Mouse (Mus musculus): Measurements from ENCODE around the gene Sgpp1.

Gene Sgpp1

GRCm38 (mm10) chr12:75735246-75736200 is at the start of gene Sgpp1:
Gene Sgpp1, minus strand, starts transcription at chr12:75735729.
- peak; percentile 76 to 83 for DNase-seq (ENCODE audit: low spot score in 2 of 2)

GRCm38 (mm10) chr12:75784271-75784751 is 48.8 kb upstream of the Sgpp1 start:
- no peak for DNase-seq (ENCODE audit: low spot score in 2 of 2)

GRCm38 (mm10) chr12:75781995-75782394 is 46.5 kb upstream of the Sgpp1 start:
- no peak for DNase-seq (ENCODE audit: low spot score in 2 of 2)

GRCm38 (mm10) chr12:75781445-75781844 is 45.9 kb upstream of the Sgpp1 start:
- no peak for DNase-seq (ENCODE audit: low spot score in 2 of 2)

- peak; percentile 55 to 73 for DNase-seq (ENCODE audit: low spot score in 2 of 2)
Measured at GRCm38 (mm10) chr12:75772424-75773034, 37.0 kb upstream of the Sgpp1 start.

GRCm38 (mm10) chr12:75771410-75771809 is 35.9 kb upstream of the Sgpp1 start:
- DNase-seq (ENCODE audit: low spot score in 2 of 2): no peak

GRCm38 (mm10) chr12:75766885-75767317 is 31.4 kb upstream of the Sgpp1 start:
- peak; percentile 73 to 75 for DNase-seq (ENCODE audit: low spot score in 2 of 2)

- DNase-seq (ENCODE audit: low spot score in 2 of 2): peak in 1 of 2 experiments; percentile 11
Measured at GRCm38 (mm10) chr12:75766395-75766794, 30.9 kb upstream of the Sgpp1 start.

GRCm38 (mm10) chr12:75765751-75766150 is 30.2 kb upstream of the Sgpp1 start:
- no peak for DNase-seq (ENCODE audit: low spot score in 2 of 2)

GRCm38 (mm10) chr12:75756387-75756786 is 20.9 kb upstream of the Sgpp1 start:
- no peak for DNase-seq (ENCODE audit: low spot score in 2 of 2)

- DNase-seq (ENCODE audit: low spot score in 2 of 2): no peak
Measured at GRCm38 (mm10) chr12:75753730-75754129, 18.2 kb upstream of the Sgpp1 start.

- no peak for DNase-seq (ENCODE audit: low spot score in 2 of 2)
Measured at GRCm38 (mm10) chr12:75752077-75752476, 16.5 kb upstream of the Sgpp1 start.

- no peak for DNase-seq (ENCODE audit: low spot score in 2 of 2)
Measured at GRCm38 (mm10) chr12:75748574-75748973, 13.0 kb upstream of the Sgpp1 start.

- no peak for DNase-seq (ENCODE audit: low spot score in 2 of 2)
Measured at GRCm38 (mm10) chr12:75745697-75746290, 10.3 kb upstream of the Sgpp1 start.

GRCm38 (mm10) chr12:75742101-75742500 is 6.6 kb upstream of the Sgpp1 start:
- no peak for DNase-seq (ENCODE audit: low spot score in 2 of 2)

- DNase-seq (ENCODE audit: low spot score in 2 of 2): no peak
Measured at GRCm38 (mm10) chr12:75741273-75741672, 5.7 kb upstream of the Sgpp1 start.

- DNase-seq (ENCODE audit: low spot score in 2 of 2): no peak
Measured at GRCm38 (mm10) chr12:75740451-75740850, 4.9 kb upstream of the Sgpp1 start.

- DNase-seq (ENCODE audit: low spot score in 2 of 2): no peak
Measured at GRCm38 (mm10) chr12:75739611-75740010, 4.1 kb upstream of the Sgpp1 start.

GRCm38 (mm10) chr12:75736296-75736695 is 767 bp upstream of the Sgpp1 start:
- DNase-seq (ENCODE audit: low spot score in 2 of 2): no peak

GRCm38 (mm10) chr12:75734891-75735245 is 661 bp downstream of the Sgpp1 start:
- peak in 1 of 2 experiments; percentile 26 for DNase-seq (ENCODE audit: low spot score in 2 of 2)

GRCm38 (mm10) chr12:75734167-75734566 is 1.4 kb downstream of the Sgpp1 start:
- DNase-seq (ENCODE audit: low spot score in 2 of 2): peak in 1 of 2 experiments; percentile 18

GRCm38 (mm10) chr12:75733331-75734070 is 2.0 kb downstream of the Sgpp1 start:
- DNase-seq (ENCODE audit: low spot score in 2 of 2): peak in 1 of 2 experiments; percentile 25
